Mouse (Mus musculus): ENCODE measurements around the gene Rab20. TPM values are rescaled to one million over a fixed set of nuclear protein-coding genes. Genes with fewer than 3 reads are reported as not detected.
"Not testable (repeated sequence)": the region's sequence is repeated elsewhere in the genome, so short reads cannot be mapped to it uniquely, and the experiment has no call there.

Gene Rab20
- polyA plus RNA-seq, 1 experiment, result 3.2 TPM

DNA sequence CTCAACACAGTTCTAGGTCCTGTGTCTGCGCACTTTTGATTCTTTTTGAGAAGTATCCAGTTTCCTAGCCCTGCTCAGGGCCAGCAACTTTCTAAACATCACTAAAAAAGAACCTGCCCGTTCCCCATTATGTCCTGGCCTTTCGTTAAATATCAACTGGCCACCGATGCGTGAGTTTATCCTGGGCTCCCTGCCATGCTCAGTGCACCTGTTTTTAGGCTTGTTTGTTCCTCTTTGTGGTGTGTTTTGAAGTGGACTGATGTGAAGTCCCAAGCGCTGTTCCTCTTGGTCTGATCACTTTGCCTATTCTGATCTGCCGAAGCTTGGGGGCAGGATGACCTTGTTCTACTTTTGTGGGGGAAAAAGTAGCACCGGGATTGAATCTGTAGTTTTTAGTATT lies 7.2 kb downstream of the Rab20 start:
- peaks cover 2% of the 10 kb centered on the region; the same call in 1 of the 2 replicates for H3K4me1 ChIP-seq (ENCODE audit: control insufficient read depth, insufficient read depth, low read length)
- no peak overlapping the region for H3K27ac ChIP-seq (ENCODE audit: insufficient read depth, low read length)
- no peak overlapping the region for H3K4me3 ChIP-seq (ENCODE audit: insufficient read depth, low read length)
- TF ChIP-seq POLR2A (IDR thresholded peaks at IDR 0.05; ENCODE audit: low read depth, low read length), result no peak
- TF ChIP-seq CTCF (IDR thresholded peaks at IDR 0.05; ENCODE audit: borderline replicate concordance, insufficient read depth, low read length), result no peak

DNA sequence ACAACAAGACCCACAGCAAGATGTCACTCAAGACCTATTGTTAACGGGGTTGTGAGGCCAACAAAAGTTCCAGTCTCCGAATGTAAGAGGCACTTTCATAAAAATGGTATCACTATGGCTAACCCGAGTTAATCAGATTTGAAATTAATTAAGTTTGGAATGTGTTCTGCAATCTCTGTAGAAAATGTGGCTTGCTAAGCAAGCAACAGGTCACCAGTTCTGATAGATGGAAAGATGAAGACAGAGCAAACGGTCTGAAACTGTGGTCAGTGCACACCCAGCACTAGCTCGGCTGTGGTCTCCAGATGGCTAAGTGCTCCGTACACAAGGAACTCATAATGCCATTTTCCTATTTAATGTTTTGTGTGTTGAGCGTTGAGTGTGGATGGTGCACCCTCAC lies 7.8 kb downstream of the Rab20 start:
- H3K4me3 ChIP-seq (ENCODE audit: insufficient read depth, low read length), result no peak overlapping the region
- TF ChIP-seq CTCF (IDR thresholded peaks at IDR 0.05; ENCODE audit: borderline replicate concordance, insufficient read depth, low read length), result no peak
- no peak for TF ChIP-seq POLR2A (IDR thresholded peaks at IDR 0.05; ENCODE audit: low read depth, low read length)
- no peaks in the 10 kb centered on the region for H3K4me1 ChIP-seq (ENCODE audit: control insufficient read depth, insufficient read depth, low read length)
- no peak overlapping the region for H3K27ac ChIP-seq (ENCODE audit: insufficient read depth, low read length)

DNA sequence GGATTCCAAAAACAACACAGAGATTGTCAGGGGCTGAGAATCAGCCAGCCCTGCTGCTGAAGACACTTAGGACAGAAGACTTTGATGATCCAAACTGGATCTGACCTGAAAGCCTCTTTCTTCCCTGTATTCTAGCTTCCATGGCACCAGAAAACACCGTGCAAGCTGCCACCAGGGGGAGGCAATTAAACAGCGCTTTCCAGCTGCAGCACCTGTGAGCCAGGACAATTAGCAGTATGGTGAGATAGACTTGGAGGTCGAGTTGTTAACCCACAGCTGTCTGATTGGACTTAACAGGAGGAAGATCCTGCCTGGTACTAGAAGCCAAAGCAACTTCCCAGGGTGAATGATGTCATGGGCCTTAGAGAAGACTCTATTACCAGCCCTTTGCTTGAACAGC lies 9.4 kb downstream of the Rab20 start:
- no peak overlapping the region for H3K27ac ChIP-seq (ENCODE audit: insufficient read depth, low read length)
- 0 out of 2 replicates have a peak, but pooled peaks cover 2% of the 10 kb centered on the region for H3K4me1 ChIP-seq (ENCODE audit: control insufficient read depth, insufficient read depth, low read length)
- H3K4me3 ChIP-seq (ENCODE audit: insufficient read depth, low read length), result no peak overlapping the region
- TF ChIP-seq POLR2A (IDR thresholded peaks at IDR 0.05; ENCODE audit: low read depth, low read length) (no peak), CTCF (IDR thresholded peaks at IDR 0.05; ENCODE audit: borderline replicate concordance, insufficient read depth, low read length) (peak; percentile 64; the same call in 1 of the 2 replicates)

DNA sequence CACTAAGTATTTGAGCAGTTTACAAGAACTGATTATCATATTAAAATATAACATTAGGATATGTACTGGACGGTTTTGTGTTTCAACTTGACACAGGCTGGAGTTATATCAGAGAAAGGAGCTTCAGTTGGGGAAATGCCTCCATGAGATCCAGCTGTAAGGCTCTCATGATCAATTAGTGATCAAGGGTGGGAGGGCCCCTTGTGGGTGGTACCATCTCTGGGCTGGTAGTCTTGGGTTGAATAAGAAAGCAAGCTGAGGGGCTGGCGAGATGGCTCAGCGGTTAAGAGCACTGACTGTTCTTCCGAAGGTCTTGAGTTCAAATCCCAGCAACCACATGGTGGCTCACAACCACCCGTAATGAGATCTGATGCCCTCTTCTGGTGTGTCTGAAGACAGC lies 12.0 kb downstream of the Rab20 start:
- H3K4me1 ChIP-seq (ENCODE audit: control insufficient read depth, insufficient read depth, low read length); H3K4me3 ChIP-seq (ENCODE audit: insufficient read depth, low read length); H3K27ac ChIP-seq (ENCODE audit: insufficient read depth, low read length): not testable (repeated sequence)

DNA sequence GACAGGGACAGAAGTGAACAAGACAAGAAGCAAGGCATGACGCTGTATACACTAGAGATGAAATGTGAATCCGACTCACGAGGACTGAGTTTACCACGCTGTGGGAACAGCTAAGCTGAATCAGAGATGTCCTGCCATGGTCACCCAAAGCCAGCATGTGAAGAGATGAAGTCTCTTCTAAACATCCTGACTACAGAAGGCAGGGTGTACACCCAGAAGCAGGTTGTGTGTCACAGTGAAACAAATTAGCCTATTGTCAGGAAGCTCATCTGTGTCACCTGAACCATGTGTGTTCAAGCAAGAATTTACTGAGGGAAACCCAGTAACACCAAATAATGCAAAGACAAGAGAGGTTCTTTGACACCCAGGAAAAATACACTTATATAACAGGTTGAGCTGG lies 12.9 kb downstream of the Rab20 start:
- TF ChIP-seq POLR2A (IDR thresholded peaks at IDR 0.05; ENCODE audit: low read depth, low read length) (no peak), CTCF (IDR thresholded peaks at IDR 0.05; ENCODE audit: borderline replicate concordance, insufficient read depth, low read length) (no peak)
- Histone ChIP-seq H3K4me1 (ENCODE audit: control insufficient read depth, insufficient read depth, low read length) (0 out of 2 replicates have a peak, but pooled peaks cover 2% of the 10 kb centered on the region), H3K4me3 (ENCODE audit: insufficient read depth, low read length) (no peak overlapping the region), H3K27ac (ENCODE audit: insufficient read depth, low read length) (no peak overlapping the region)

DNA sequence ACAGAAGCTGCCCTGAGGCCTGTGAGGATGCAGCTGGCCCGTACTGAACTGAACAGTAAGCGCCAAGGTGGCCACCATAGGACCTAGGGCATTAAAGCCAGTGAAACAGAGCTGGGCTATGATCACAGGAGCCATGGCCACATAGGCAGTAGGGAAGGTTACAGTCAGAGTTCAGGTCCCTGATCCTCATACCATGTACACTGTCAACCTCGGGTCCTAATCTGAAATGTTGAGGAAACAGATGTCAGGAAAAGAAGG lies 13.9 kb downstream of the Rab20 start:
- 0 out of 2 replicates have a peak, but pooled peaks cover 2% of the 10 kb centered on the region for H3K4me1 ChIP-seq (ENCODE audit: control insufficient read depth, insufficient read depth, low read length)
- no peak overlapping the region for H3K27ac ChIP-seq (ENCODE audit: insufficient read depth, low read length)
- no peak for TF ChIP-seq POLR2A (IDR thresholded peaks at IDR 0.05; ENCODE audit: low read depth, low read length)
- H3K4me3 ChIP-seq (ENCODE audit: insufficient read depth, low read length), result no peak overlapping the region

DNA sequence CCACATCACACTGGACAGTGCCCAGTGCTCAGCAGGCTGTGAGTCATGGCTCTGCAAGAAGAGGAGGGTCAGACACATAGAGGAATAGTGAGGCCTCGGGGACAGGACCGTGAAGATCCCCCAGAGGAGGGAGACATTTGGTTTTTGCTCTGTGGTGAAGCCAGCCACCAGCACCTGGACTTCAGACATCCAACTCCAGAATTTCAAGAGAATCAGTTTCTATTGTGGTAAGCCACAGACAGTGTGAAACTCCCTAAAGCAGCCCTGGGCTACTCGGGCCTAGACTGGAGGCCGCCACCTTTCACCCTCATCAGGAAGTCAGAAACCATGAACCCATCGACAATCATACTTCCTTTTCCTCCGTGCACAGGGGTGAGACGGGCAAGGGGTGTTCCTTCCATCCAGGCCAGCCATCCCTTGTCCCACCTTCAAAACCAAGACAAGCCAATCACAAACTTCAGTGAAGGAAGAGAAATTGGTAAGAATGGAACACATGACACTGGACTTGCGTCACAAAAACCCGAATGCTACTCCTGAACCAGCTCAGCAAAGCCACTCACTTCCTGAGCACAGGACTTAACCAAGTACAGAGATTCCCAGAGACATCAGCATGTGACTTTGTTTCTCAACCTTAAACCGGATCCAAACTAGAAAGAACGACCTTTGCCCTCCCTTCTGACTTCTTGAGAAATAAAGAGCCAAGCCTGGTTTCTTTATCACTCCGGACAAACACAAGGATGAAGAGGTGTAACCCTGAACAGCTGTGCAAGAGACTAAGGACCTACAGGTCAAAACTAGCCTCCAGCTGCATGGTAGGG lies 14.4 kb downstream of the Rab20 start:
- TF ChIP-seq POLR2A (IDR thresholded peaks at IDR 0.05; ENCODE audit: low read depth, low read length) (no peak), CTCF (IDR thresholded peaks at IDR 0.05; ENCODE audit: borderline replicate concordance, insufficient read depth, low read length) (no peak)
- Histone ChIP-seq H3K4me3 (ENCODE audit: insufficient read depth, low read length) (no peak overlapping the region), H3K4me1 (ENCODE audit: control insufficient read depth, insufficient read depth, low read length) (0 out of 2 replicates have a peak, but pooled peaks cover 2% of the 10 kb centered on the region), H3K27ac (ENCODE audit: insufficient read depth, low read length) (no peak overlapping the region)

DNA sequence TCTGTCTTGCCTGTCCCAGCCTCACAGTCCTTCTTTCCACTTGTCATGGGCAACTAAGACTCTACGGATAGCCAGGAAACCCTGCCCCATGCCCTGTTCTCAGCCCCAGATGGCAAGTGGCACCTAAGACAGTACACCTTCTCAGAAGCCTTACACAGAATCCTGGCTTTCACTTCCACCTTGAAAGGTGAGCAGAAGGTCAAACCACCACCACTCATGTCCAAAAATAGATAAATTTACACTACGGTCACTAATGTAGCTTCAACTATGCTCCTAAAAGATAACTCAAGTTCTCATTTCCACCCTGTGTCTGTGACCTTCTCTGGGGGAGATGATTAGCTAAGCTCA lies 15.0 kb downstream of the Rab20 start:
- TF ChIP-seq POLR2A (IDR thresholded peaks at IDR 0.05; ENCODE audit: low read depth, low read length) (no peak), CTCF (IDR thresholded peaks at IDR 0.05; ENCODE audit: borderline replicate concordance, insufficient read depth, low read length) (no peak)
- Histone ChIP-seq H3K4me3 (ENCODE audit: insufficient read depth, low read length) (no peak overlapping the region), H3K27ac (ENCODE audit: insufficient read depth, low read length) (no peak overlapping the region), H3K4me1 (ENCODE audit: control insufficient read depth, insufficient read depth, low read length) (0 out of 2 replicates have a peak, but pooled peaks cover 2% of the 10 kb centered on the region)

DNA sequence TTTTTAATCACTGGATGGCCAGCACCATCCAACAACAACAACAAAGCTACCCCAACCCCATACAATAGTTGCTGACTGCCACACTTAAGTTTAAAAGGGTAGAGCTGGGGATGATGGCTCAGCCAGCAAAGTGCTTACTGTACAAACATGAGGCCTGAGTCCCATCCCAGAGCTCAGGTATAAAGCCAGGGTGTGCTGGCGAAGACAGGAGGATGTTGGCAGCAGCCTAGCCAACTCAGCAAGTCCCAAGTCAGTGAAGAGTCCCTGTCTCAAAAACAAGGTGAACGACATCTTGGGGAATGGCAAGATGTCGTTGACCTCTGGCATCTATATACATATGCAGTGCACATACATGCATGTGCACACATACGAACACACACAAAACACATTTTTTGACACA lies 15.9 kb downstream of the Rab20 start:
- no peak for TF ChIP-seq CTCF (IDR thresholded peaks at IDR 0.05; ENCODE audit: borderline replicate concordance, insufficient read depth, low read length)
- no peak overlapping the region for H3K27ac ChIP-seq (ENCODE audit: insufficient read depth, low read length)
- no peak overlapping the region for H3K4me3 ChIP-seq (ENCODE audit: insufficient read depth, low read length)
- 0 out of 2 replicates have a peak, but pooled peaks cover 4% of the 10 kb centered on the region for H3K4me1 ChIP-seq (ENCODE audit: control insufficient read depth, insufficient read depth, low read length)

DNA sequence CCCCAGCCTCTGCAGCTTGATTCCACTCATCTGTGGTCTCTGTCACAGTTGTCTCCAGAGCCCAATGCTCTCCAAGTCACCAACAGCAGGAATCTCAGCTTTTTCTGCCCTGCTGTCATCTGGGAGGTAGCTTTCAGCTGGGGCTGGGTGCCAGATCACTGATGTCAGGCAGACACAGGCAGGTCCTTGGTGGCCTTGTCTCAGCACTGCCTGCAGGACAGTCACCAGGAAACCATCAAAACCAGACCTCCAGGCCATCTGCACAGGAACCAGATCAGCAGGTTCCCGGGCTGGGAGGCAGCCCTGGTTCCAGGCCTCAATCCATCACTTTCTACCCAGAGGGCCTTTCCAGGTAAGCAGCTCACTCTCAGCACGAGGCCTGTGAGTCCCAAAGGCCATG lies 16.7 kb downstream of the Rab20 start:
- H3K27ac ChIP-seq (ENCODE audit: insufficient read depth, low read length), result no peak overlapping the region
- TF ChIP-seq POLR2A (IDR thresholded peaks at IDR 0.05; ENCODE audit: low read depth, low read length) (no peak), CTCF (IDR thresholded peaks at IDR 0.05; ENCODE audit: borderline replicate concordance, insufficient read depth, low read length) (no peak)
- 0 out of 2 replicates have a peak, but pooled peaks cover 4% of the 10 kb centered on the region for H3K4me1 ChIP-seq (ENCODE audit: control insufficient read depth, insufficient read depth, low read length)
- H3K4me3 ChIP-seq (ENCODE audit: insufficient read depth, low read length), result no peak overlapping the region

DNA sequence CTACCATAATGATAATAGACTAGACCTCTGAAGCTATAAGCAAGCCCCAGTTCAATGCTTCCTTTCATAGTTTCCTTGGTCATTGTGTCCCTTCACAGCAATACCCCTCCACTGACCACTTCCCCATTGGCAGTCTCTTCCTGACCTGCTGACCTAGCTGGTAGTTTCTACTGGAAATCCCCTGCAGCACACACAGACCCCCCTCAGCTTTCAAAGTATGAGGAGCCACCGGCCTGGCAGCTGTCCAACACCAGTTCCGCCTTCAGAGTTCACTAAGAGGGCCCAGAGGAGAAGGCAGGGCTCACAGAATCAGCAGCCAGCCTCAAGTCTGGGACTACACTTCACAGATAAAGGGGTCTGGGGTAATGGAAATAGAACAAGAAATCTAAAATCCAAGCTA lies 17.6 kb downstream of the Rab20 start:
- Histone ChIP-seq H3K4me1 (ENCODE audit: control insufficient read depth, insufficient read depth, low read length) (0 out of 2 replicates have a peak, but pooled peaks cover 4% of the 10 kb centered on the region), H3K27ac (ENCODE audit: insufficient read depth, low read length) (no peak overlapping the region), H3K4me3 (ENCODE audit: insufficient read depth, low read length) (no peak overlapping the region)
- no peak for TF ChIP-seq CTCF (IDR thresholded peaks at IDR 0.05; ENCODE audit: borderline replicate concordance, insufficient read depth, low read length)
- TF ChIP-seq POLR2A (IDR thresholded peaks at IDR 0.05; ENCODE audit: low read depth, low read length), result no peak
